Mouse (Mus musculus) stomach, embryonic 16.5 days (tissue): Measurements from ENCODE around the gene Hsp90aa1. TPM values are rescaled to one million over a fixed set of nuclear protein-coding genes. Genes with fewer than 3 reads are reported as not detected.
A peak's percentile ranks its signal among the peaks of the same experiment; 100 is the strongest.
"Not testable (repeated sequence)": the region's sequence is repeated elsewhere in the genome, so short reads cannot be mapped to it uniquely, and the experiment has no call there.

ENCODE experiments used
- ATAC-seq: fragments of 200-750 bp; cut with Nextera tagmentation; 2 replicates; pipeline ENCODE4 v1.8.0; 2017; ENCODE audit warnings: moderate number of reproducible peaks, moderate TSS enrichment; ENCODE audit not compliant: insufficient read depth, low FRiP score
- H3K27ac ChIP-seq: fragments of 300-500 bp; sonication (generic); 2 replicates; pipeline ENCODE4 v1.5.1; 2014; ENCODE audit warnings: low read length
- H3K27me3 ChIP-seq: fragments of 300-500 bp; sonication (generic); 2 replicates; pipeline ENCODE4 v1.6.1; 2014; ENCODE audit warnings: low read length, control low read depth, mixed read lengths; ENCODE audit not compliant: control insufficient read depth, insufficient read depth
- H3K36me3 ChIP-seq: fragments of 300-500 bp; sonication (generic); 2 replicates; pipeline ENCODE4 v1.6.1; 2014; ENCODE audit warnings: low read length; ENCODE audit not compliant: control insufficient read depth, insufficient read depth
- H3K4me1 ChIP-seq: fragments of 300-500 bp; sonication (generic); 2 replicates; pipeline ENCODE4 v1.6.1; 2014; ENCODE audit warnings: low read length, control low read depth, mixed read lengths; ENCODE audit not compliant: control insufficient read depth, insufficient read depth
- H3K4me2 ChIP-seq: fragments of 300-500 bp; sonication (generic); 2 replicates; pipeline ENCODE4 v1.6.1; 2014; ENCODE audit warnings: low read depth, low read length, mixed read lengths
- H3K4me3 ChIP-seq: fragments of 300-500 bp; sonication (generic); replicated peaks from 2 replicates; pipeline ENCODE4 v1.5.1; 2014; ENCODE audit warnings: mild to moderate bottlenecking, low read length
- H3K9ac ChIP-seq: fragments of 300-500 bp; sonication (generic); 2 replicates; pipeline ENCODE4 v1.6.1; 2014; ENCODE audit warnings: low read length
- H3K9me3 ChIP-seq: fragments of 300-500 bp; sonication (generic); replicated peaks from 2 replicates; pipeline ENCODE4 v1.6.1; 2016; ENCODE audit warnings: low read length, control low read depth; ENCODE audit not compliant: control insufficient read depth
- WGBS: fragments of 180-500 bp; shearing (Covaris S2); extraction: QIAGEN DNeasy Blood & Tissue Kit; methylation state at CpG from one replicate; pipeline ENCODE4 v1.1.7; 2014; 5-methylcytosine and 5-hydroxymethylcytosine counted together
- polyA plus RNA-seq: library from polyadenylated mRNA; unstranded; fragments of >200 nt; fragmentation: Nextera tagmentation; extraction: Ambion mirVana; gene quantifications from 2 replicates; pipeline ENCODE4 v1.2.1, GENCODE M21; 2015

Hsp90aa1 gene
- 654 and 733 TPM in 2 replicates for polyA plus RNA-seq

DNA sequence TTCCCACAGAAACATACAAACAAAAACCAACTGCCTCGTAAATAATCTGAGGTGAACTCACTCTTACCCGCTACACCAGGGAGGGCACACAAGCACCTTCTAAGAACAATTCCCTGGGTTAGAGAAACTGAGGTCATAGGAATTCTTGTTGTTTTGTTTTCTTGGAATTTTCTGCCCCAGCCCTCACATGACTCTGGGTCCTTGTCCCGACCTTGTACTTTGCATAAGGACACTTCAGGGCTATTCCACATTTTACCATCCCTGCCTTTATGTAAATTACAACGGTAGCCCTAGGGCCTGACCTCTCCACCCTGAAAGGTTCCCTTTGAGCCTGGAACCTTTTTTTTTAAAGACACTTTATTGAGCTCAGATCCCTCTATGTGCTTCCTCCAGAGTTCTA lies at the start of gene Hsp90aa1:
Gene Hsp90aa1, minus strand, starts transcription at position 173 of the 400 bp plus-strand sequence.
- H3K9me3 ChIP-seq, result no peaks in the 10 kb centered on the region
- ATAC-seq, result no peak
- no peak within 1 kb of the TSS for H3K27ac ChIP-seq
- no peaks in the 10 kb centered on the region for H3K27me3 ChIP-seq
- 50% methylated on average over 4 of the region's 4 CpGs for WGBS
- no peak within 1 kb of the TSS for H3K4me3 ChIP-seq
- H3K36me3 ChIP-seq, result no peaks in the 10 kb centered on the region
- peaks cover 11% of the 10 kb centered on the region for H3K4me1 ChIP-seq
- H3K9ac ChIP-seq, result 0 out of 2 replicates have a peak within 1 kb of the TSS, but pooled peaks have one; percentile 31
- no peak within 1 kb of the TSS for H3K4me2 ChIP-seq

DNA sequence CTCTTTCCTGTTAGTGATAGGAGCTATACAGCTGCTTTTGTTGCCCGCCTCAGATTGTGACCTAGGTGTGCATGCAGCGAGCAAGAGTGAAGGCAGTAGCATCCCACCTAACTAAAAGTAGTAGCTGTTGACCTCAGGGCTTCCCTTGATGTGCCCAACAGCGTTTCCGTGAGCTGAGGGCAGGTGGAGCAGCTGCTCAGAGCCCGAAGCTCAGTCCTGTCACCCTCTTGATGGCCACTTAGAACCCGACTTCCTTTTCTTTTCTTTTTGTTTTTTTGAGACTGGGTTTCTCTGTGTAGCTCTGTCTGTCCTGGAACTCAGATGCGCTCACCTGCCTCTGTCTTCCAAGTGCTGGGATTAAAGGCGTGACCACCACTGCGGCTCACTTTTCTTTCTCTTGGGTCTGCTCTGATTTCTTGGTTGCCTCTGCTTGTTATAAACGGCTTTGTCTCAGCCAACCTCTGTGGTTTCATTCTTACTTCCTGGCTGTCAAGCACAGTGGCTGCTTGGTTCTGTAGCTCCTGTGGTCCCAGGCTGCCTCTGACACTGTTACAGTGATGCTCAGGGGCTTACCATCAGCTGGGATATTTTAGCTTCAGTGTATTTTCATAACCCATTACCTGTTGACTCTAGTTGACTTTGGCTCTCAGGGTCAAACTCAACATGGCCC lies 48.4 kb upstream of the Hsp90aa1 start:
- Histone ChIP-seq H3K27ac (no peak overlapping the region), H3K4me2 (no peak overlapping the region), H3K4me1 (no peaks in the 10 kb centered on the region), H3K9ac (no peak overlapping the region), H3K9me3 (no peaks in the 10 kb centered on the region), H3K27me3 (no peaks in the 10 kb centered on the region), H3K36me3 (no peaks in the 10 kb centered on the region), H3K4me3 (no peak overlapping the region)
- 78% methylated on average over 10 of the region's 10 CpGs for WGBS
- ATAC-seq, result no peak

DNA sequence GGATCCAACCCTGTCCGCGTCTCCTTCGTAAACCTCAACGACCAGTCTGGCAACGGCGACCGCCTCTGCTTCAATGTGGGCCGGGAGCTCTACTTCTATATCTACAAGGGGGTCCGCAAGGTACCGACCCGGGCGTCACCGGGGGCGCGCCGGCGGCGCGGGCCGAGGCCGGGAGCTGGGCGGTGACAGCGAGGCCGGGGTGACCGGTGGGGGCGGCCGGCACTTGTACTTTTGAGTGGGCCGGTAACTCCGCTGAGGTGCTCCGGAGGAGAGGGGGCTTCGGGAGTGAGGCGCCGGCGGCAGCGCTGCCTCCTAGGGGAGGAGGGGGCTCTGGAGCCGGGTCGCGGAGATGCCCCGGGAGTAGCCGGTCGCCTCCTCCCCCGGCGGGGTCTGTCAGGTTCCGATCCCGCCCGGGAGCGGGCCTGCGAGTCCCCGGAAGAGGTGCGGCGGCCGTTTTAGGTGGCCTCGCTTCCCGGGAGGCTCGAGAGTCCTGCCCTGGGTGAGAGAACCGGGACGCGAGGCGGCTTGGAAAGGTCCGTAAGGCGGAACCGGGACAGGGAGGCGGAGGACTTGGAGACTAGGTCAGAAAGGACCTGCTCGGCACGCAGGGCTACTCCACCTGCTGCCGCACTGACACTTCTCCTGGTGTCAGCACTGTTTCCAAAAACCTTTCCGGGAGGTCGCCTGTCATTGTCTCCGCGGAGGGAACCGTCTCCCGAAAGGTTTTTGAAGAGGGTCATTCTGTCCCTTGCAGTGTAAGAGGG lies 35.8 kb upstream of the Hsp90aa1 start:
- Histone ChIP-seq H3K4me2 (peak overlapping the region; percentile 77), H3K4me1 (peaks cover 17% of the 10 kb centered on the region), H3K36me3 (no peaks in the 10 kb centered on the region), H3K27ac (peak overlapping the region; percentile 87), H3K4me3 (peak overlapping the region; percentile 98), H3K9me3 (no peaks in the 10 kb centered on the region), H3K9ac (peak overlapping the region; percentile 98), H3K27me3 (no peaks in the 10 kb centered on the region)
- ATAC-seq, result peak; percentile 47; the same call in 1 of the 2 replicates
- WGBS, result under 1% methylated on average over 71 of the region's 72 CpGs

DNA sequence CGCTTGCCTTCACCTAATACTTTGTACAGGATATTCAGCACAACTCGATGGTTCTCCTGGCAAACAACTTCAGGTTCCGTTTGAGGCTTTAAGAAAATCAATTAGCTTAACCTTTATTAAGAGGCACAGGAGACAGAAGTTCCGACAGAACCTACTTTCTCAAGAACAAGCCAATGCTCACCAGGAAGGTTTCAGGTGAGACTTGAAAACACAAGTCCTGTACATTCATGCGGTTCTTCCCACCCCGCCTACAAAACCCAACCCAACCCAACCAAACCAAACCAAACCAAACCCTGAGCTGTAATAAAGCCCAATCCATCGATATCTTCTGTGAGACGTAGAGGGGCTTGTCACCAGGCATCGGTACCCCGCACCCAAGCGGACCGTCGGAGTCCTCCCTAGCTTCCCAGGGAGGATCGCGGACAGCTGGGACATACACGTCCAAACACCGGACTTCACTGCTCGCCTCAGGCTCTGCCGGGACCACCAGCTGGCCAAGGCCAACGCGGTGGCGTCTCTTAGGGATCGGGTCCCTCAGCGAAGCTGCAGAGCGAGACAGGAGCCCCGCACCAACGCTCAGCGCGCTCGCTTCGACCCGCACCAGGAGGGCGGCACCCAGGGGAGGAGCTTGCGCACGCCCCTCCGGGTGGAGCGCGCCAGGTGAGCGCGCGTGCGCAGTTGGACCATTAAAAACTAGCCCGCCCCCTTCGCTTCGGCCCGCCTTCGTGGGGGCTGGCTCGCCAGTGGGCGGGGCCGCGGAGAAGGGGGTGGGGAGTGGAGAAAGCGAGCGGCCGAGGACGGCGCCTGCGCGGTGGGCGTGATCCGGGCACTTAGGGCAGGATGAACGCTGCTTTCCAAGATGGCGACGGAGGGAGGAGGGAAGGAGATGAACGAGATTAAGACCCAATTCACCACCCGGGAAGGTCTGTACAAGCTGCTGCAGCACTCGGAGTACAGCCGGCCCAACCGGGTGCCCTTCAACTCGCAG lies 34.9 kb upstream of the Hsp90aa1 start, which contains the start of gene Wdr20:
Gene Wdr20, plus strand, starts transcription at position 775 of the 988 bp plus-strand sequence.
- Histone ChIP-seq H3K4me3 (peak within 1 kb of the TSS; percentile 98), H3K9me3 (no peaks in the 10 kb centered on the region), H3K4me2 (peak within 1 kb of the TSS; percentile 83), H3K4me1 (peaks cover 17% of the 10 kb centered on the region), H3K27me3 (no peaks in the 10 kb centered on the region), H3K27ac (peak within 1 kb of the TSS; percentile 87), H3K36me3 (no peaks in the 10 kb centered on the region), H3K9ac (peak within 1 kb of the TSS; percentile 98)
- peak; percentile 98 for ATAC-seq
- WGBS, result under 1% methylated on average over 69 of the region's 69 CpGs

DNA sequence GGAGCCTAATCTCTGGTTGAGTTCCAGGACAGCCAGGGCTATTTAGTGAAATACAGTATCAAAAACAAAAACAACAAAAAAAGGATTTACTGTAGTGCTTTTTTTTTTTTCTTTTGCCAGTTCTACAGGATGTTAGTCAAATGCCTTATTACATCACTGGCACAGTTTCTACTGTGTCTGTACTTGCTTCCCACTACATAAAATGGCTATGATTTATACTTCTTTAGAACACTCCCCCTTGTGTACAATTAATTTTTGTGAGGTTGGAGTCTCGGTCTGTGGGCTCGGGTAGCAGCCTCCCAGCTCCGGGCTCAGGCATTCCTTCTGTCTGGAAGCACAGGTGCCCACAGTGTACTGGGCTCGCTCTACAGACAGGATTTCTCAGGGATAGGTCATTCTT lies 34.1 kb upstream of the Hsp90aa1 start:
- H3K9ac ChIP-seq, result peak overlapping the region; percentile 83; the same call in 1 of the 2 replicates
- no peaks in the 10 kb centered on the region for H3K36me3 ChIP-seq
- peak overlapping the region; percentile 33; the same call in 1 of the 2 replicates for H3K27ac ChIP-seq
- no peak for ATAC-seq
- H3K4me1 ChIP-seq, result peaks cover 17% of the 10 kb centered on the region
- H3K4me3 ChIP-seq, result peak overlapping the region; percentile 98
- WGBS, result 7% methylated on average over 4 of the region's 4 CpGs
- no peaks in the 10 kb centered on the region for H3K9me3 ChIP-seq
- H3K4me2 ChIP-seq, result peak overlapping the region; percentile 83
- no peaks in the 10 kb centered on the region for H3K27me3 ChIP-seq

DNA sequence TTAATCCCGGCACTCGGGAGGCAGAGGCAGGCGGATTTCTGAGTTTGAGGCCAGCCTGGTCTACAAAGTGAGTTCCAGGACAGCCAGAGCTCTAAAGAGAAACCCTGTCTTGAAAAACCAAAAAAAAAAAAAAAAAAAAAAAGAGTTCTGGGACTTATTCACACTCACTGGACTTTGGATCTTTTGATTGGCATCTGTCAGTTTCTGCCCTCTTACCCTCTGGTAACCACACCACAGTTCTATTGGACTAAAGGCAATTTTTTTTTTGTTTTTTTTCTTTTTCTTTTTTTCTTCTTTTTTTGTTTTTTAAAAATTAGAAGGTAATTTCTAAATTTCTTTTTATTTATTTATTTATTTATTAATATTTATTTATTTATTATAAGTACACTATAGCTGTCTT lies 30.7 kb upstream of the Hsp90aa1 start:
- H3K36me3 ChIP-seq, ATAC-seq, H3K4me2 ChIP-seq, H3K9me3 ChIP-seq, H3K9ac ChIP-seq, H3K4me1 ChIP-seq, H3K27me3 ChIP-seq, H3K27ac ChIP-seq, H3K4me3 ChIP-seq: not testable (repeated sequence)
- 92% methylated on average over 3 of the region's 3 CpGs for WGBS

DNA sequence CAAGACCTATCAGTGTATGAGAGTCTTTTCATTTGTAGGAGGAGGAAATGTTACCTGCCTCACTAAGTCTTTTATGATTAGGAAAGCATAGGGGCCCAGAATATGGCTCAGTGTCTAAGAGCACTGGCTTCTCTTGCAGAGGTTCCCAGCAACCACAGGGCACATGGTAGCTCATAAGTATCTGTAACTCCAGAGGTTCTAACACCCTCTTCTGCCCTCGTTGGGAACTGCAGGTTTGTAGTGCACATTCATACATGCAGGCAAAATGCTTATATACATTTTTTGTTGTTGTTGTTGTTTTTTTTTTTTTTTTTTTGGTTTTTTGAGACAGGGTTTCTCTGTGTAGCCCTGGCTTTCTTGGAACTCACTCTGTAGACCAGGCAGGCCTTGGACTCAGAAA lies 23.9 kb upstream of the Hsp90aa1 start:
- 54% methylated on average over 1 of the region's 1 CpGs for WGBS
- Histone ChIP-seq H3K4me1 (no peaks in the 10 kb centered on the region), H3K9ac (no peak overlapping the region), H3K9me3 (no peaks in the 10 kb centered on the region), H3K4me2 (no peak overlapping the region), H3K27ac (no peak overlapping the region), H3K4me3 (no peak overlapping the region), H3K36me3 (no peaks in the 10 kb centered on the region), H3K27me3 (no peaks in the 10 kb centered on the region)
- no peak for ATAC-seq

DNA sequence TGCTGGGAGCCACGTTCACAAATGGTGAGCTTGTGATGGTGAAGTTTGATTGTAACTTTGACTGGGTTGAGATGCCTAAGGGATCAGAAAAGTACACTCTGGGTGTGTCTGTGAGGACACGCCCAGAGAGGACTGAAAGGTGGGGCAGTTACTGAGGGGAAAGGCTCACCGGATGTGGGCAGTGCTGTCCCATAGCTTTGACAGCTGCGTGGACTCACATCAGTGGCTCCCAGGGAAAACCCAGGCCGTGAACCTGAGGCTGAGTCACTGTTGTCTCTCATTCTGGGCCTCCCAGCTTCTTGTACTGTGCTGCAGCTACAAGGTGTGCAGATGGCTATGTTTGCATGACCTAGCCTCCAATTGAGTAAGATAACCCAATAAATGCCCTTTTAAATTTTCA lies 23.0 kb upstream of the Hsp90aa1 start:
- Histone ChIP-seq H3K27me3 (0 out of 2 replicates have a peak, but pooled peaks cover under 1% of the 10 kb centered on the region), H3K4me3 (no peak overlapping the region), H3K36me3 (no peaks in the 10 kb centered on the region), H3K4me2 (no peak overlapping the region), H3K27ac (no peak overlapping the region), H3K9ac (no peak overlapping the region), H3K4me1 (no peaks in the 10 kb centered on the region), H3K9me3 (no peaks in the 10 kb centered on the region)
- no peak for ATAC-seq
- 64% methylated on average over 5 of the region's 5 CpGs for WGBS
